Mouse (Mus musculus) kidney, postnatal 0 days (tissue): ENCODE measurements around the gene Eef2. TPM values are rescaled to one million over a fixed set of nuclear protein-coding genes. Genes with fewer than 3 reads are reported as not detected.

Experiments used
- ATAC-seq: fragments of 200-750 bp; cut with Nextera tagmentation; replicated peaks from 2 replicates; pipeline ENCODE4 v1.8.0; 2017; ENCODE audit warnings: low read depth, moderate number of reproducible peaks, moderate TSS enrichment, moderate library complexity; ENCODE audit not compliant: low FRiP score
- DNase-seq: peaks from one replicate; pipeline ENCODE4 v3.0.0-alpha.2; 2016; ENCODE audit warnings: low spot score
- H3K27ac ChIP-seq: fragments of 300-500 bp; sonication (generic); 2 replicates; pipeline ENCODE4 v1.5.1; 2014; ENCODE audit warnings: mild to moderate bottlenecking
- H3K27me3 ChIP-seq: fragments of 300-500 bp; sonication (generic); 2 replicates; pipeline ENCODE4 v1.6.1; 2014; ENCODE audit warnings: low read length, mixed read lengths; ENCODE audit not compliant: insufficient read depth
- H3K36me3 ChIP-seq: fragments of 300-500 bp; sonication (generic); 2 replicates; pipeline ENCODE4 v1.6.1; 2014; ENCODE audit warnings: low read length, mixed read lengths; ENCODE audit not compliant: insufficient read depth
- H3K4me1 ChIP-seq: fragments of 300-500 bp; sonication (generic); replicated peaks from 2 replicates; pipeline ENCODE4 v1.6.1; 2014; ENCODE audit warnings: antibody characterized with exemption, low read length, mixed read lengths; ENCODE audit not compliant: insufficient read depth
- H3K4me2 ChIP-seq: fragments of 300-500 bp; sonication (generic); 2 replicates; pipeline ENCODE4 v1.6.1; 2014; ENCODE audit warnings: mild to moderate bottlenecking, low read length, moderate library complexity, mixed read lengths
- H3K4me3 ChIP-seq: fragments of 300-500 bp; sonication (generic); replicated peaks from 2 replicates; pipeline ENCODE4 v1.5.1; 2014; ENCODE audit warnings: low read depth, low read length
- H3K9ac ChIP-seq: fragments of 300-500 bp; sonication (generic); 2 replicates; pipeline ENCODE4 v1.6.1; 2014; ENCODE audit warnings: low read depth, low read length
- H3K9me3 ChIP-seq: fragments of 300-500 bp; sonication (generic); replicated peaks from 2 replicates; pipeline ENCODE4 v1.6.1; 2016; ENCODE audit warnings: low read length, inconsistent platforms, mixed read lengths
- CTCF ChIP-seq: IDR thresholded peaks from 2 replicates; pipeline ENCODE4 v1.5.1; 2016; ENCODE audit warnings: antibody characterized with exemption, low read depth, mild to moderate bottlenecking, moderate library complexity
- WGBS: fragments of 180-500 bp; shearing (Covaris S2); extraction: QIAGEN DNeasy Blood & Tissue Kit; methylation state at CpG from one replicate; pipeline ENCODE4 v1.1.7; 2014; 5-methylcytosine and 5-hydroxymethylcytosine counted together
- polyA plus RNA-seq: library from polyadenylated mRNA; unstranded; fragments of >200 nt; fragmentation: Nextera tagmentation; extraction: Ambion mirVana; gene quantifications from 2 replicates; pipeline ENCODE4 v1.2.1, GENCODE M21; 2015

The Eef2 gene
- polyA plus RNA-seq, 1 experiment from 2014 or later: 560 TPM

- Histone ChIP-seq H3K27ac (peak overlapping the region; percentile 91), H3K9me3 (no peaks in the 10 kb centered on the region), H3K36me3 (no peaks in the 10 kb centered on the region), H3K4me2 (peak overlapping the region; percentile 100), H3K27me3 (no peaks in the 10 kb centered on the region), H3K4me3 (peak overlapping the region; percentile 99), H3K4me1 (peaks cover 20% of the 10 kb centered on the region), H3K9ac (peak overlapping the region; percentile 99)
- DNase-seq: peak; percentile 99
- TF ChIP-seq CTCF: no peak
- WGBS: 1% methylated on average over 48 of the region's 89 CpGs
- ATAC-seq: peak; percentile 86
Observed at GRCm38 (mm10) chr10:81137252-81138130, 38.9 kb upstream of the Eef2 start.

GRCm38 (mm10) chr10:81138131-81138782, 38.2 kb upstream of the Eef2 start:
- Histone ChIP-seq H3K27ac (peak overlapping the region; percentile 91), H3K4me2 (peak overlapping the region; percentile 91), H3K4me1 (peaks cover 20% of the 10 kb centered on the region), H3K4me3 (peak overlapping the region; percentile 66), H3K9ac (peak overlapping the region; percentile 84), H3K27me3 (no peaks in the 10 kb centered on the region), H3K36me3 (no peaks in the 10 kb centered on the region), H3K9me3 (no peaks in the 10 kb centered on the region)
- DNase-seq (peak; percentile 63), ATAC-seq (0 out of 2 replicates have a peak, but pooled peaks have one; percentile 0)
- TF ChIP-seq CTCF: no peak
- under 1% methylated on average over 23 of the region's 24 CpGs for WGBS

GRCm38 (mm10) chr10:81138821-81139528, 37.5 kb upstream of the Eef2 start:
- H3K27ac ChIP-seq: peak overlapping the region; percentile 91
- H3K9ac ChIP-seq: peak overlapping the region; percentile 84
- H3K4me3 ChIP-seq: peak overlapping the region; percentile 66
- DNase-seq: no peak
- no peaks in the 10 kb centered on the region for H3K9me3 ChIP-seq
- TF ChIP-seq CTCF: no peak
- peak overlapping the region; percentile 91 for H3K4me2 ChIP-seq
- H3K36me3 ChIP-seq: peaks cover 6% of the 10 kb centered on the region; the same call in 1 of the 2 replicates
- peaks cover 20% of the 10 kb centered on the region for H3K4me1 ChIP-seq
- H3K27me3 ChIP-seq: no peaks in the 10 kb centered on the region
- no peak for ATAC-seq
- 51% methylated on average over 11 of the region's 11 CpGs for WGBS

GRCm38 (mm10) chr10:81139529-81139846, 36.9 kb upstream of the Eef2 start:
- no peak for ATAC-seq
- peaks cover 20% of the 10 kb centered on the region for H3K4me1 ChIP-seq

GRCm38 (mm10) chr10:81140005-81140404, 36.4 kb upstream of the Eef2 start:
- H3K4me1 ChIP-seq: peaks cover 20% of the 10 kb centered on the region
- no peak for DNase-seq

More at GRCm38 (mm10) chr10:81139529-81139846, 36.9 kb upstream of the Eef2 start:
- Histone ChIP-seq H3K27me3 (no peaks in the 10 kb centered on the region), H3K4me2 (peak overlapping the region; percentile 91), H3K36me3 (peaks cover 11% of the 10 kb centered on the region; the same call in 1 of the 2 replicates), H3K9me3 (no peaks in the 10 kb centered on the region), H3K9ac (peak overlapping the region; percentile 2; the same call in 1 of the 2 replicates), H3K4me3 (0 out of 2 replicates have a peak overlapping the region, but pooled peaks have one; percentile 1), H3K27ac (peak overlapping the region; percentile 91; the same call in 1 of the 2 replicates)
- 61% methylated on average over 4 of the region's 4 CpGs for WGBS
- no peak for TF ChIP-seq CTCF
- DNase-seq: no peak

More at GRCm38 (mm10) chr10:81140005-81140404, 36.4 kb upstream of the Eef2 start:
- no peaks in the 10 kb centered on the region for H3K27me3 ChIP-seq
- no peaks in the 10 kb centered on the region for H3K9me3 ChIP-seq
- H3K27ac ChIP-seq: no peak overlapping the region
- peak overlapping the region; percentile 37 for H3K9ac ChIP-seq
- H3K36me3 ChIP-seq: peaks cover 16% of the 10 kb centered on the region; the same call in 1 of the 2 replicates
- no peak for ATAC-seq
- peak overlapping the region; percentile 91 for H3K4me2 ChIP-seq
- TF ChIP-seq CTCF: no peak
- 0 out of 2 replicates have a peak overlapping the region, but pooled peaks have one; percentile 1 for H3K4me3 ChIP-seq
- 32% methylated on average over 8 of the region's 8 CpGs for WGBS
